Mouse (Mus musculus) urinary bladder, adult 18-20 months (tissue): ENCODE results near the gene Psmd13.

Source experiments
- DNase-seq, 2 experiments: peaks; one replicate each; pipeline ENCODE4 v3.0.0; 2022; ENCODE audit warnings: low spot score in 2 of 2, mixed read lengths in 2 of 2

The Psmd13 gene

GRCm38 (mm10) chr7:140907131-140907530, 25.4 kb downstream of the Psmd13 start:
- no peak for DNase-seq

- no peak for DNase-seq
Observed at GRCm38 (mm10) chr7:140907697-140908096, 25.9 kb downstream of the Psmd13 start.

GRCm38 (mm10) chr7:140908181-140908580, 26.4 kb downstream of the Psmd13 start:
- no peak for DNase-seq

- DNase-seq, result peak; percentile 60 to 76
Observed at GRCm38 (mm10) chr7:140908634-140909107, 26.9 kb downstream of the Psmd13 start.

GRCm38 (mm10) chr7:140912293-140912692, 30.5 kb downstream of the Psmd13 start:
- no peak for DNase-seq

- no peak for DNase-seq
Observed at GRCm38 (mm10) chr7:140912846-140913482, 31.2 kb downstream of the Psmd13 start.

- DNase-seq, result no peak
Observed at GRCm38 (mm10) chr7:140914031-140914690, 32.4 kb downstream of the Psmd13 start.

GRCm38 (mm10) chr7:140919911-140920310, 38.1 kb downstream of the Psmd13 start:
- no peak for DNase-seq

- DNase-seq, result no peak
Observed at GRCm38 (mm10) chr7:140920418-140921029, 38.8 kb downstream of the Psmd13 start, which contains the start of gene Nlrp6. TSS of gene Nlrp6 (plus strand) at chr7:140920902.

- DNase-seq, result no peak
Observed at GRCm38 (mm10) chr7:140921225-140921975, 39.6 kb downstream of the Psmd13 start.

- DNase-seq, result peak in 1 of 2 experiments; percentile 43
Observed at GRCm38 (mm10) chr7:140922398-140923069, 40.8 kb downstream of the Psmd13 start.

GRCm38 (mm10) chr7:140923070-140923775, 41.5 kb downstream of the Psmd13 start:
- DNase-seq, result no peak

- no peak for DNase-seq
Observed at GRCm38 (mm10) chr7:140927181-140927580, 45.4 kb downstream of the Psmd13 start.

GRCm38 (mm10) chr7:140938436-140938835, 56.7 kb downstream of the Psmd13 start:
- no peak for DNase-seq

- DNase-seq, result no peak
Observed at GRCm38 (mm10) chr7:140938896-140939295, 57.1 kb downstream of the Psmd13 start.

- peak in 1 of 2 experiments; percentile 55 for DNase-seq
Observed at GRCm38 (mm10) chr7:140939669-140940171, 58.0 kb downstream of the Psmd13 start.

GRCm38 (mm10) chr7:140941222-140942051, 59.7 kb downstream of the Psmd13 start, which contains the start of gene Pgghg:
TSS of gene Pgghg (plus strand) at chr7:140941391.
- DNase-seq, result peak; percentile 78 to 87

GRCm38 (mm10) chr7:140942341-140942740, 60.6 kb downstream of the Psmd13 start:
- no peak for DNase-seq

GRCm38 (mm10) chr7:140942811-140943210, 61.0 kb downstream of the Psmd13 start:
- no peak for DNase-seq

GRCm38 (mm10) chr7:140943356-140943755, 61.6 kb downstream of the Psmd13 start:
- DNase-seq, result no peak
